Mouse (Mus musculus) forebrain, postnatal 0 days (tissue): ENCODE measurements around the gene Mogat1. TPM values are rescaled to one million over a fixed set of nuclear protein-coding genes. Genes with fewer than 3 reads are reported as not detected.
A peak's percentile ranks its signal among the peaks of the same experiment; 100 is the strongest.
"Not testable (repeated sequence)": the region's sequence is repeated elsewhere in the genome, so short reads cannot be mapped to it uniquely, and the experiment has no call there.

Source experiments
- ATAC-seq: fragments of 200-750 bp; cut with Nextera tagmentation; 2 replicates; pipeline ENCODE4 v1.8.0; 2017; ENCODE audit warnings: mild to moderate bottlenecking, moderate library complexity
- DNase-seq: peaks from one replicate; pipeline ENCODE4 v3.0.0-alpha.2; 2015
- H3K27ac ChIP-seq: fragments of 300-500 bp; sonication (generic); 2 replicates; pipeline ENCODE4 v1.5.1; 2014; ENCODE audit warnings: low read depth, mild to moderate bottlenecking, antibody characterized with exemption, low read length, moderate library complexity, mixed read lengths
- H3K27me3 ChIP-seq: fragments of 300-500 bp; sonication (generic); 2 replicates; pipeline ENCODE4 v1.6.1; 2014; ENCODE audit warnings: mild to moderate bottlenecking, low read length, mixed read lengths; ENCODE audit not compliant: insufficient read depth
- H3K36me3 ChIP-seq: fragments of 300-500 bp; sonication (generic); 2 replicates; pipeline ENCODE4 v1.6.1; 2014; ENCODE audit warnings: mild to moderate bottlenecking, moderate library complexity; ENCODE audit not compliant: insufficient read depth
- H3K4me1 ChIP-seq: fragments of 300-500 bp; sonication (generic); 2 replicates; pipeline ENCODE4 v1.6.1; 2014; ENCODE audit warnings: antibody characterized with exemption; ENCODE audit not compliant: insufficient read depth
- H3K4me2 ChIP-seq: fragments of 300-500 bp; sonication (generic); 2 replicates; pipeline ENCODE4 v1.6.1; 2014; ENCODE audit warnings: low read depth, mild to moderate bottlenecking, moderate library complexity
- H3K4me3 ChIP-seq: fragments of 300-500 bp; sonication (generic); 2 replicates; pipeline ENCODE4 v1.5.1; 2014; ENCODE audit warnings: low read depth, low read length, mixed read lengths
- H3K9ac ChIP-seq: fragments of 300-500 bp; sonication (generic); 2 replicates; pipeline ENCODE4 v1.6.1; 2014; ENCODE audit warnings: mild to moderate bottlenecking
- H3K9me3 ChIP-seq: fragments of 300-500 bp; sonication (generic); 2 replicates; pipeline ENCODE4 v1.6.1; 2016; ENCODE audit warnings: low read length
- CTCF ChIP-seq: sonication (generic); IDR thresholded peaks from 2 replicates; pipeline ENCODE4 v1.5.1; 2016; ENCODE audit warnings: antibody characterized with exemption, control low read depth, low read depth
- WGBS: fragments of 180-500 bp; shearing (Covaris S2); extraction: QIAGEN DNeasy Blood & Tissue Kit; methylation state at CpG from one replicate; pipeline ENCODE4 v1.1.7; 2014; 5-methylcytosine and 5-hydroxymethylcytosine counted together
- polyA plus RNA-seq: library from polyadenylated mRNA; unstranded; fragments of >200 nt; fragmentation: Nextera tagmentation; extraction: Ambion mirVana; gene quantifications from 2 replicates; pipeline ENCODE4 v1.2.1, GENCODE M21; 2015
- total RNA-seq: library from RNA; depleted of rRNA; stranded (reverse); fragments of >200 nt; gene quantifications from 2 replicates; pipeline ENCODE4 v1.2.3, GENCODE M21; 2014

Gene Mogat1
- total and polyA plus RNA-seq, 2 experiments from 2014 or later, result 0.34 to 1.1 TPM

GRCm38 (mm10) chr1:78536310-78537164, 25.7 kb downstream of the Mogat1 start:
- Histone ChIP-seq H3K36me3 (no peaks in the 10 kb centered on the region), H3K9me3 (no peaks in the 10 kb centered on the region), H3K9ac (no peak overlapping the region), H3K27me3 (no peaks in the 10 kb centered on the region), H3K4me2 (peak overlapping the region; percentile 51), H3K4me3 (no peak overlapping the region), H3K27ac (no peak overlapping the region), H3K4me1 (no peaks in the 10 kb centered on the region)
- 38% methylated on average over 19 of the region's 19 CpGs for WGBS
- DNase-seq (peak; percentile 75), ATAC-seq (peak; percentile 58; the same call in 1 of the 2 replicates)
- TF ChIP-seq CTCF, result peak; percentile 82

GRCm38 (mm10) chr1:78537494-78538010, 26.8 kb downstream of the Mogat1 start:
- WGBS, result 33% methylated on average over 16 of the region's 16 CpGs
- DNase-seq (peak; percentile 56), ATAC-seq (peak; percentile 88)
- no peaks in the 10 kb centered on the region for H3K27me3 ChIP-seq
- H3K4me1 ChIP-seq, result no peaks in the 10 kb centered on the region
- H3K4me2 ChIP-seq, result peak overlapping the region; percentile 51
- H3K4me3 ChIP-seq, result peak overlapping the region; percentile 33
- H3K9me3 ChIP-seq, result no peaks in the 10 kb centered on the region
- peak overlapping the region; percentile 28; the same call in 1 of the 2 replicates for H3K9ac ChIP-seq
- no peak for TF ChIP-seq CTCF
- no peak overlapping the region for H3K27ac ChIP-seq
- no peaks in the 10 kb centered on the region for H3K36me3 ChIP-seq

GRCm38 (mm10) chr1:78538396-78538795, 27.6 kb downstream of the Mogat1 start:
- Histone ChIP-seq H3K4me2 (no peak overlapping the region), H3K27ac (no peak overlapping the region), H3K4me1 (no peaks in the 10 kb centered on the region), H3K9ac (no peak overlapping the region), H3K36me3 (no peaks in the 10 kb centered on the region), H3K9me3 (no peaks in the 10 kb centered on the region), H3K27me3 (no peaks in the 10 kb centered on the region), H3K4me3 (no peak overlapping the region)
- TF ChIP-seq CTCF, result no peak
- ATAC-seq, result no peak
- 57% methylated on average over 5 of the region's 5 CpGs for WGBS
- DNase-seq, result no peak

- WGBS, result 76% methylated on average over 6 of the region's 6 CpGs
- H3K36me3 ChIP-seq, result no peaks in the 10 kb centered on the region
- no peak overlapping the region for H3K9ac ChIP-seq
- H3K9me3 ChIP-seq, result no peaks in the 10 kb centered on the region
- H3K27ac ChIP-seq, result no peak overlapping the region
- TF ChIP-seq CTCF, result no peak
- no peak overlapping the region for H3K4me2 ChIP-seq
- no peaks in the 10 kb centered on the region for H3K27me3 ChIP-seq
- DNase-seq (no peak), ATAC-seq (no peak)
- H3K4me3 ChIP-seq, result no peak overlapping the region
- no peaks in the 10 kb centered on the region for H3K4me1 ChIP-seq
These were observed 28.4 kb downstream of the Mogat1 start for GRCm38 (mm10) chr1:78539166-78539565.

GRCm38 (mm10) chr1:78543631-78544030, 32.8 kb downstream of the Mogat1 start:
- H3K4me3 ChIP-seq, H3K27ac ChIP-seq, H3K9me3 ChIP-seq, H3K36me3 ChIP-seq, ATAC-seq, H3K4me1 ChIP-seq, H3K27me3 ChIP-seq, H3K4me2 ChIP-seq, H3K9ac ChIP-seq, DNase-seq: not testable (repeated sequence)
- WGBS, result 69% methylated on average over 1 of the region's 1 CpGs

- no peaks in the 10 kb centered on the region for H3K27me3 ChIP-seq
- H3K4me3 ChIP-seq, result no peak overlapping the region
- no peak for TF ChIP-seq CTCF
- no peaks in the 10 kb centered on the region for H3K4me1 ChIP-seq
- H3K27ac ChIP-seq, result no peak overlapping the region
- no peaks in the 10 kb centered on the region for H3K36me3 ChIP-seq
- H3K4me2 ChIP-seq, result no peak overlapping the region
- no peaks in the 10 kb centered on the region for H3K9me3 ChIP-seq
- 83% methylated on average over 9 of the region's 9 CpGs for WGBS
- no peak overlapping the region for H3K9ac ChIP-seq
- no peak for DNase-seq
- no peak for ATAC-seq
These were observed 35.5 kb downstream of the Mogat1 start for GRCm38 (mm10) chr1:78546258-78546657.

- ATAC-seq, result 0 out of 2 replicates have a peak, but pooled peaks have one; percentile 18
These were observed 38.2 kb downstream of the Mogat1 start for GRCm38 (mm10) chr1:78548961-78549360.

More at GRCm38 (mm10) chr1:78548961-78549360, 38.2 kb downstream of the Mogat1 start:
- Histone ChIP-seq H3K27ac (no peak overlapping the region), H3K4me2 (no peak overlapping the region), H3K9ac (no peak overlapping the region), H3K4me1 (no peaks in the 10 kb centered on the region), H3K36me3 (no peaks in the 10 kb centered on the region), H3K9me3 (no peaks in the 10 kb centered on the region), H3K27me3 (no peaks in the 10 kb centered on the region), H3K4me3 (no peak overlapping the region)
- DNase-seq, result no peak
- WGBS, result 33% methylated on average over 6 of the region's 6 CpGs
- TF ChIP-seq CTCF, result no peak
